Comparison of ENCODE assay signal across 7 mouse cellular contexts in genomic region chr11:82870173-82871030, GRCm38 (mm10). TPM values are rescaled to one million over a fixed set of nuclear protein-coding genes. Genes with fewer than 3 reads are reported as not detected.
A peak's percentile ranks its signal among the peaks of the same experiment; 100 is the strongest.
DNase-seq lines count a peak whose midpoint lies in the region; ATAC-seq lines count a peak whose summit lies in the region.

No protein-coding gene starts in this region.

- no peaks in the 10 kb centered on the region for H3K27me3 ChIP-seq in hindbrain, embryonic 11.5 days (ENCODE audit: control insufficient read depth, insufficient read depth, low read length)

- ATAC-seq in hindbrain, embryonic 11.5 days (ENCODE audit: low FRiP score), result peak; percentile 64

- peak overlapping the region; percentile 80 for H3K4me2 ChIP-seq in hindbrain, embryonic 11.5 days (replicated peaks; ENCODE audit: low read depth, low read length)

- DNase-seq in T-cell, adult 2 months (ENCODE audit: low spot score), result peak; percentile 71
- DNase-seq in cerebellum, adult 8-10 months, result peak; percentile 27
- DNase-seq in frontal cortex, postnatal 14 days (ENCODE audit: low spot score in 2 of 2), result peak; percentile 16 to 49
- peak; percentile 54 for DNase-seq in hindbrain, embryonic 11.5 days (ENCODE audit: low spot score)
- DNase-seq in layer of hippocampus, postnatal 25 days (ENCODE audit: extremely low spot score in 1 of 2, low spot score in 1 of 2), result peak; percentile 22 to 28
- peak; percentile 53 for DNase-seq in lung, postnatal 25 days (ENCODE audit: low spot score)
- peak; percentile 56 for DNase-seq in retina, embryonic 14.5 days (ENCODE audit: low spot score)

- 5% methylated on average over 36 of the region's 36 CpGs for WGBS in hindbrain, embryonic 11.5 days

- H3K27ac ChIP-seq in hindbrain, embryonic 11.5 days (ENCODE audit: low read depth, low read length), result 0 out of 2 replicates have a peak overlapping the region, but pooled peaks have one; percentile 17

- H3K4me1 ChIP-seq in hindbrain, embryonic 11.5 days (replicated peaks; ENCODE audit: control insufficient read depth, insufficient read depth, low read length), result no peaks in the 10 kb centered on the region

- peak overlapping the region; percentile 63 for H3K9ac ChIP-seq in hindbrain, embryonic 11.5 days (ENCODE audit: low read depth, low read length)

- peak overlapping the region; percentile 79 for H3K4me3 ChIP-seq in hindbrain, embryonic 11.5 days (ENCODE audit: low read depth, low read length)

- no peaks in the 10 kb centered on the region for H3K36me3 ChIP-seq in hindbrain, embryonic 11.5 days (ENCODE audit: control insufficient read depth, insufficient read depth, low read length)

- no peaks in the 10 kb centered on the region for H3K9me3 ChIP-seq in hindbrain, embryonic 11.5 days (ENCODE audit: control insufficient read depth, low read length)

RNA-seq across cellular contexts. Expression of gene Rffl, which starts 0.6 kb away (rescaled TPM):
- polyA plus RNA-seq in hindbrain, embryonic 11.5 days (2014; fragmentation: Nextera tagmentation; extraction: Ambion mirVana), result 6.3 and 8.8 TPM in 2 replicates
- 10 to 100 TPM; 13.5 to 14.5 TPM for total RNA-seq in layer of hippocampus, postnatal 25 days (2021)

RNA-seq across cellular contexts. Expression of gene Rad51d, which starts 20.0 kb away (rescaled TPM):
- 14.6 and 15.7 TPM in 2 replicates for polyA plus RNA-seq in hindbrain, embryonic 11.5 days (2014; fragmentation: Nextera tagmentation; extraction: Ambion mirVana)
- 10 to 100 TPM; 15.1 to 17.2 TPM for total RNA-seq in layer of hippocampus, postnatal 25 days (2021)

RNA-seq across cellular contexts. Expression of gene Fndc8, which starts 21.5 kb away (rescaled TPM):
- polyA plus RNA-seq in hindbrain, embryonic 11.5 days (2014; fragmentation: Nextera tagmentation; extraction: Ambion mirVana), result 0.09 and 0.22 TPM in 2 replicates
- total RNA-seq in layer of hippocampus, postnatal 25 days (2021), result not detected

RNA-seq across cellular contexts. Expression of gene Nle1, which starts 37.8 kb away (rescaled TPM):
- polyA plus RNA-seq in hindbrain, embryonic 11.5 days (2014; fragmentation: Nextera tagmentation; extraction: Ambion mirVana), result 19.8 and 22.9 TPM in 2 replicates
- 10 to 100 TPM; 30.9 to 43.0 TPM for total RNA-seq in layer of hippocampus, postnatal 25 days (2021)

RNA-seq across cellular contexts. Expression of gene Unc45b, which starts 39.9 kb away (rescaled TPM):
- 0.42 and 0.45 TPM in 2 replicates for polyA plus RNA-seq in hindbrain, embryonic 11.5 days (2014; fragmentation: Nextera tagmentation; extraction: Ambion mirVana)
- 1 to 10 TPM; 1.1 to 2.4 TPM for total RNA-seq in layer of hippocampus, postnatal 25 days (2021)

Comparison
In these comparisons a context has a peak if more than half of its experiments do, and no peak if none do; other contexts are left out.
1. Peak in every context shown above with its lines: DNase-seq, ATAC-seq, H3K4me3 ChIP-seq and H3K27ac ChIP-seq.